Mouse (Mus musculus) stomach, postnatal 0 days (tissue): ENCODE data around the gene Samhd1.

Source experiments
- CTCF ChIP-seq: IDR thresholded peaks from 2 replicates; pipeline ENCODE4 v1.5.1; 2016; ENCODE audit warnings: antibody characterized with exemption, low read depth, mild to moderate bottlenecking, moderate library complexity
- EP300 ChIP-seq: optimal IDR thresholded peaks from 2 replicates; pipeline ENCODE3; 2016; ENCODE audit warnings: antibody characterized with exemption

DNA sequence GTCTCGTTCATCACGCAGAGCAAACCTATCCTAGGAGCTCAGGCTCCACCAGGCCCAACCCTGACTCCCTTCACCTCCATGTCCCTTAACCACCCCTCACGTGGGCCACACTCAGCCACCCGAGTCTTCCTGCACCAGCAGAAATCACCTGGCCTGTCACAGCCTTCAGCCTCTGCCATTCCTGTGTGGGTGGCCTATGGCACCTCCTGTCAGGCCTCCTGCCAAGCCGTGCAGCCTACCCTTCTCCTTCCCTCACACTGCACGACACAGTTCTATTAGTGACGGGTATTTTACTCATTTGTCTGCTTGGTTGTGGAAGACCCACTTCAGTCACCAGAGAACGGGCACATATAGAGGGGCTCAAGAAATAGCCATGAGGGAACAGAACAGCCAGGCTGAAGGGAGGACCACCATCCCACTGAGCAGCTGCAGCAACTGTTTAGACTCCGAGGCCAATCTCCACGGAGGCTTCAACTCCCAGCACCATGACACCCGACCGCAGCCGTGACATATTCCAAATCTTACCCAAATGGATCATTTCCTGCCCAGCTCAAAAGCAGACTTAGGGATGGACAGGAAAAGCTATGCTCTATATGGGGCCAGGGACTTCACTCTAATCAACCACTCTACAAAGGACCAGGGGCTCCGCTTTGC, 66.2 kb downstream of the Samhd1 start:
- TF ChIP-seq EP300 = no peak
- TF ChIP-seq CTCF = no peak
